Mouse (Mus musculus) spleen, adult 2 months (tissue): ENCODE measurements around the gene Notch4.

Experiments used
- CTCF ChIP-seq: fragments of 200-500 bp; IDR thresholded peaks from 2 replicates; pipeline ENCODE4 v1.5.1; 2011; ENCODE audit warnings: mild to moderate bottlenecking, inconsistent platforms; ENCODE audit not compliant: insufficient read depth, insufficient read length, insufficient replicate concordance; ENCODE audit errors: extremely low read depth
- POLR2A ChIP-seq: fragments of 200-500 bp; IDR thresholded peaks from 2 replicates; pipeline ENCODE4 v1.6.1; 2011; ENCODE audit warnings: low read depth, low read length, inconsistent platforms

- TF ChIP-seq POLR2A (no peak), CTCF (no peak)
Measured at GRCm38 (mm10) chr17:34585121-34585520, 21.1 kb downstream of the Notch4 start.
